Comparison of ENCODE assay signal across 10 mouse cellular contexts in genomic region chrX:12959467-12960314, GRCm38 (mm10).
A peak's percentile ranks its signal among the peaks of the same experiment; 100 is the strongest.
DNase-seq lines count a peak whose midpoint lies in the region; ATAC-seq and TF ChIP-seq lines count a peak whose summit lies in the region.
"Had no signal": no experiment of that assay in that cellular context is flagged by ENCODE, and none has a peak within 500 bp of the region (broad histone marks: within the 10 kb centered on the region; RNA-seq: fewer than 3 reads in every experiment).

No protein-coding gene starts in this region.

- no peak overlapping the region for H3K27ac ChIP-seq in left cerebral cortex, adult 2 months
- H3K27ac ChIP-seq in embryonic facial prominence, embryonic 15.5 days (replicated peaks): 0 out of 2 replicates have a peak overlapping the region, but pooled peaks have one; percentile 11
- H3K27ac ChIP-seq: midbrain, embryonic 10.5 days had no signal

- H3K79me2 ChIP-seq in myocyte (ENCODE audit: control insufficient read depth, insufficient read depth): no peaks in the 10 kb centered on the region

- WGBS in embryonic facial prominence, embryonic 15.5 days: 57% methylated on average over 11 of the region's 11 CpGs

- no peak overlapping the region for H3K9ac ChIP-seq in embryonic facial prominence, embryonic 15.5 days

- no peak overlapping the region for H3K4me2 ChIP-seq in embryonic facial prominence, embryonic 15.5 days (replicated peaks)
- peak overlapping the region; percentile 72 for H3K4me2 ChIP-seq in myocyte (ENCODE audit: low read depth)

- intact Hi-C loops in left cerebral cortex, adult 2 months (cut with DNase I): loop anchor here (5.0 kb wide), 1 partner anchor 38 kb away; no protein-coding TSS in a partner anchor
- intact Hi-C loops in left cerebral cortex, postnatal 4 days (cut with DNase I): loop anchor here (10.0 kb wide), 1 partner anchor 75 kb away; no protein-coding TSS in a partner anchor

- no peak for TF ChIP-seq CTCF in left cerebral cortex, adult 2 months (IDR thresholded peaks at IDR 0.05)

- no peak overlapping the region for H3K4me3 ChIP-seq in left cerebral cortex, adult 2 months
- no peak overlapping the region for H3K4me3 ChIP-seq in embryonic facial prominence, embryonic 15.5 days (replicated peaks)
- H3K4me3 ChIP-seq in myocyte: no peak overlapping the region
- H3K4me3 ChIP-seq: midbrain, embryonic 10.5 days had no signal

- TF ChIP-seq POLR2A in myocyte (IDR thresholded peaks at IDR 0.05; ENCODE audit: insufficient read length, low read depth): no peak

- H3K4me1 ChIP-seq in embryonic facial prominence, embryonic 15.5 days: no peaks in the 10 kb centered on the region
- H3K4me1 ChIP-seq: midbrain, embryonic 10.5 days had no signal

- H3K27me3 ChIP-seq in embryonic facial prominence, embryonic 15.5 days: no peaks in the 10 kb centered on the region
- no peaks in the 10 kb centered on the region for H3K27me3 ChIP-seq in myocyte (ENCODE audit: control insufficient read depth, insufficient read depth, insufficient read length)

- no peak overlapping the region for H3ac ChIP-seq in myocyte (ENCODE audit: control insufficient read depth, insufficient read length)

- no peaks in the 10 kb centered on the region for H3K9me3 ChIP-seq in embryonic facial prominence, embryonic 15.5 days (replicated peaks)
- H3K9me3 ChIP-seq: midbrain, embryonic 10.5 days had no signal

- peak; percentile 12 to 16 for DNase-seq in left cerebral cortex, adult 2 months (ENCODE audit: extremely low spot score in 1 of 2, low spot score in 2 of 2)
- no peak for DNase-seq in left cerebral cortex, postnatal 4 days
- DNase-seq in NIH3T3 (ENCODE audit: low read depth): peak; percentile 70
- DNase-seq in ovary, postnatal 10 days (ENCODE audit: low spot score): no peak
- DNase-seq in neural tube, embryonic 10.5 days (ENCODE audit: extremely low spot score, low spot score): no peak
- DNase-seq: cerebellum, postnatal 10 days; thymus, postnatal 25 days had no signal

- ATAC-seq in embryonic facial prominence, embryonic 15.5 days (ENCODE audit: insufficient number of reproducible peaks, low FRiP score, low TSS enrichment, low read depth): no peak

- H3K36me3 ChIP-seq in embryonic facial prominence, embryonic 15.5 days: no peaks in the 10 kb centered on the region
- H3K36me3 ChIP-seq in myocyte (ENCODE audit: control insufficient read depth, insufficient read depth): no peaks in the 10 kb centered on the region
- H3K36me3 ChIP-seq: midbrain, embryonic 10.5 days had no signal

TF ChIP-seq in myocyte, 11 proteins besides CTCF, POLR2A, EP300 and RAD21:
- TF ChIP-seq MYOD1 (IDR thresholded peaks at IDR 0.05; ENCODE audit: control insufficient read depth in 1 of 3, insufficient read length in 2 of 3, low read depth in 2 of 3): peak in 2 of 3 experiments; percentile 58 to 63
- no peak for TF ChIP-seq TCF3 (IDR thresholded peaks at IDR 0.05; ENCODE audit: insufficient read length, low read depth)
- TF ChIP-seq CEBPB (IDR thresholded peaks at IDR 0.05; ENCODE audit: insufficient read depth, poor library complexity, severe bottlenecking): peak; percentile 58; the same call in 1 of the 2 replicates
TF ChIP-seq in myocyte: peak in this region for 2.

Comparison
In these comparisons a context has a peak if more than half of its experiments do, and no peak if none do; other contexts are left out.
1. DNase-seq: peak in left cerebral cortex, adult 2 months (2 of 2) and NIH3T3 (single experiment); none in left cerebral cortex, postnatal 4 days (single experiment), ovary, postnatal 10 days (single experiment) and neural tube, embryonic 10.5 days (single experiment).